Mouse (Mus musculus): ENCODE measurements at regions not wholly inside any gene's neighbourhood (a gene's known extent, or its start where the extent isn't known, plus 50 kb on each side); places are given as distances from the start of the nearest gene placed in this dataset.
A peak's percentile ranks its signal among the peaks of the same experiment; 100 is the strongest.
"Not testable (repeated sequence)": the region's sequence is repeated elsewhere in the genome, so short reads cannot be mapped to it uniquely, and the experiment has no call there.

DNA sequence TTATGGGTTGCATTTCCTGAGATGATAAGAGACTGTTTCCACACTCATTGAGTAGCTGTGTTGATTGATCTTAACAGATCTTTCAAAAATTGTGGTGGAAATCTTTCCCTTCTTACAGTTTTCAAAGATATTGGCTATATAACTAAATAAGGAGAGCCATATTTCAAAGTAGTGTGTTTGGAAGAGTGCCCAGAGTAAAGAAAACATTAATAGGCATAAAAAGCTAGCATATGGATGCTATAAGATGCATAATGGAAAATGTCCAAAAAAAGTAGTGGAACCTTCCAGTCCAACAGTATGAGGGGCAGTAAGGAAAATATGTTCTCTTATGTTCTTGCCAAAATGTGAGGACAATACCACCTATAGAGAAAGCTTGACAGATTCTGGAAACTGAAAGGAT is 137.2 kb upstream of the Speer3 start:
- DNase-seq (ENCODE audit: low spot score in 2 of 2) = no peak

DNA sequence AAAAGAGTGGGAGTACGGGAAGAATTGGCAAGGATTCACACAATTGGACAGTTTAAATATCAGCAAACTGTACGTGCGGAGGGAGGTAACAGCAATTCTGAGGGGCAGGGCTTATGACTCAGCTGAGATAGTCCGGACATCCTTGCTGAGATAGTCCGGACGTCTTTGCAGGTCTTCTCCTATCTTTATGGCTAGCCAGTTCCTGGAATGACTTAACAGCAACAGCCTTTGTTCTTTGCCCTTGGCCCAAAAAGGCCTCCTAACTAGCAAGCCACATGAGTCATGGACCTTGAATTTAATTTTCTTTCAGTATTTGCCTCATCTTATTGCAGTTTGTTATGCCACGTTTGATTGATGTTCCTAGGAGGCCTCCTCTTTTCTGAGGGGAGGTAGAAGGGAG is 133.1 kb upstream of the Speer3 start:
- DNase-seq (ENCODE audit: low spot score in 2 of 2) = not testable (repeated sequence)

DNA sequence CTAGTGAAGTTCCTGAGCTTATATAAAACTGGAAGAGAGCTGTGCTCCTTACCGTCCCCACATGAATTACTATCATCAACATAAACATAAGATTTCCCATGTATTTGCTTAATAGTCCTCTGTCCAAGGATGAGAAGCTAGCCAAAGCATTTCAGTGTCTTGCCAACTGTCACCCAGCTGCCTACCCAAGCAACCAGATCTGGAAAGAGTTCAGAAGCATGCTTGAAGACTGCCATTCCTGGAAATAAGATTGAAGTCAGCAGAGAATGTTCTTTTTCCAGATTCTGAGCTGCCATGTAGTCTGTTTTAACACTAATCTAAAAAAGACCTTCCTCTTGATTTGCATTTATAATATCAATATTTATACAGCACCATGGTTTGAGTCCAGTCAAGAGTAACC is 131.9 kb upstream of the Speer3 start:
- DNase-seq (ENCODE audit: low spot score in 2 of 2) = no peak

DNA sequence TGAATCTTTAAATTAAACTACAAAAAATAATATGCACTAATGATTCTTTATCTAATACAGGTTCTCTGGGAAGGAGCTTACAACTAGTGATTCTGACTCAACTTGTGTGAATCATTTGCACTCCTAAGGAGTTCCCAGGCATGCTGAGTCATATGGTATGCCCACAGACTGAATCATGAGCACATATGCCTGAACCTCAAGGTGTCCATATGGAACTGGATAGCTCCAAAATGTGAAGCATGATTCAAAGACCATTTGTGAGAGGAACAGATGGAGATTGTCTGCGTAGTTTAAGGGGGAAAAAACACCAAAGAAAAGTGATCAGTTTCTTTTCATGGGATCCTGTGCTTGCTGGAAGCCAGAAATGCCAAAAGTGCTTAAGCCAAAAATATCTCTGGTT is 124.0 kb upstream of the Speer3 start:
- DNase-seq (ENCODE audit: low spot score in 2 of 2) = peak in 1 of 2 experiments; percentile 87

DNA sequence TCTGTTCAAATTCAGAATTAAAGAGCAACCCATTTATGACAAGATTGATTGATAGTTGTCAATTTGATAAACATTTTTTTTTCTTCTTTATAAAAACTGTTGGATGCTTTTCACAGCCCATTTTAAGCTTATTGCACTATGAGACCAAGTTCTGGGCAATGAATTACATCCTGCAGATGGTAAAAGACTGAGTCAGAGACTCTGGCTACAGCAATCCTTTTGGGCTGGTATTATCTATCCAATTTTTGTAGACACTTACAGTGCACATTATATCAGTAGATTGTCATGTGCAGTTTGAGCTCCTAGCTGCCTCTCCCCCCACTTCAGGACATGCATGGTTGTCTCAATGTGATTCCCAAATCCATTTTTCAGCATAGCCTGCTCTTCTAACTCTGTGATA is 122.6 kb upstream of the Speer3 start:
- DNase-seq (ENCODE audit: low spot score in 2 of 2) = no peak

DNA sequence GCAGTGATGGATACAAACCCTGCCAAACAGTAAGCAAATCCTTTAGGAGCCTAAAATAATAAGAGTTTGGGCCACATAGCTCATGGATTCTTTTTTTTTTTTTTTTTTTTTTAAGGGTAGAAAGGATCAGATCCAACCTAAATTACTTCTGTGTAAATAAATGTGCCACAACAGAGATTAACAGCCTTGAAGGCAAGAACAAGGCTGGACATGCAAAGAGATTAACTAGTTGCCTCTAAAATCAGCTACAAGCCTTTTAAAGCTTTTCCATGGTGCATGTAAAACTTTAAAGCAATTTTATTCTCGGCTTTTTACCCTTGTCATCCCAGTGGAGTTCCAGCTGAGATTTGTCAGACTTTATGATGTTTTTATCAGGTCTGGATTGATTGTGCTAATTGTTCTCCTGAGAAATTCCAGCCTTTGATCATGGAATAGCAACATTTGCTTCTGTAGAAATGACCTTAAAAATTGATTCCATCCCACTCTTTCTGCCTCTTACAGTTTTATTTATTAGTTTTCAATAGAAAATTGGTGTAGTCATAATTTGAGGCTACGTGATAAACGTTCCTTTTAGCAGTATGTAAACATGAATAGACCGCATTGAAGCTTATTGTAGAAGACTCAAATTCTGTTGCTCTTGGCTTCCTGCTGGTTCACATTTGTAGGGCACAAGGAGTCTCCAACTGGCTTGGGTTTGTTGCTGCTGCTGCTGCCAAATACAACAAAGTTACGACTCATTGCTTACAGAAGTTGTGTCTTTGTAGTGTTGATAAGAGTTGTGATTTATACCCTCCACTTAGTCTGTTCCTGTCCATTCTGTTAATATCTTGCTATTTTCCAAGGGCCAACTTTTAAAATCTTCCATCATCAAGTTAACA is 100.3 kb upstream of the Speer3 start:
- DNase-seq (ENCODE audit: low spot score in 2 of 2) = no peak

DNA sequence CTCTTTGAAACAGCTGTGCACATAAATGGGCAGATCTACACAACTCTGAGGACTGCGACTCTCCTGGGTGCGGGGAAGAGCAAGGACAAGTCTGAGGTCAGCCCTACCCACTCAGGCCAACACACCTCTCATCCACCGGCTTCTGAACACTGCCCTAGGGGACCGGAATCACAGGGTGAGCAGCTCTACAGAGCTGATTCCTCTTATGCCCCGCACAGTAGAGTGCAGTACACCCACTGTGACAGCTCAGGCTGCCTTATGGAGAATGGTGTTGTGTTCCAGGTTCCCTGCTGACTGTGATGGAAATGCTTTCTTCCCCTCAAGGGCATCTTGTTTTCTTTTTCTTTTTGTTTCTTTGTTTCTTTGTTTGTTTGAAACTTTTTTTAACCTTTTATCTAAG is 96.6 kb upstream of the Speer3 start:
- DNase-seq (ENCODE audit: low spot score in 2 of 2) = no peak

Data from left cerebral cortex, adult 8-10 months (tissue).